Mouse (Mus musculus) kidney, postnatal 4 days (tissue): ENCODE results near the gene Sept14.

Source experiments
- DNase-seq, 2 experiments: peaks; one replicate each; pipeline ENCODE4 v3.0.0; 2021; ENCODE audit warnings: mixed read lengths in 2 of 2

Gene Sept14

GRCm38 (mm10) chr5:129667851-129668250 lies 40.5 kb downstream of the Sept14 start:
- DNase-seq = no peak

- DNase-seq = no peak
Measured at GRCm38 (mm10) chr5:129666271-129666909, 41.9 kb downstream of the Sept14 start.

- DNase-seq = no peak
Measured at GRCm38 (mm10) chr5:129664090-129664489, 44.2 kb downstream of the Sept14 start.

GRCm38 (mm10) chr5:129657931-129658330 lies 50.4 kb downstream of the Sept14 start:
- no peak for DNase-seq

- no peak for DNase-seq
Measured at GRCm38 (mm10) chr5:129657016-129657415, 51.3 kb downstream of the Sept14 start.

- no peak for DNase-seq
Measured at GRCm38 (mm10) chr5:129650858-129651257, 57.5 kb downstream of the Sept14 start.
